Mouse (Mus musculus) lung, adult 2 months (tissue): ENCODE measurements at regions not wholly inside any gene's neighbourhood (a gene's known extent, or its start where the extent isn't known, plus 50 kb on each side); places are given as distances from the start of the nearest gene placed in this dataset.

ENCODE experiments used
- CTCF ChIP-seq: fragments of 200-500 bp; IDR thresholded peaks from 2 replicates; pipeline ENCODE4 v1.5.1; 2011; ENCODE audit warnings: mild to moderate bottlenecking, low read length, control low read depth; ENCODE audit not compliant: insufficient read depth
- POLR2A ChIP-seq: fragments of 200-500 bp; IDR thresholded peaks from 2 replicates; pipeline ENCODE4 v1.6.1; 2011; ENCODE audit warnings: low read depth, mild to moderate bottlenecking, control low read depth, low read length, borderline replicate concordance; ENCODE audit errors: extremely low read depth

- TF ChIP-seq CTCF, result no peak
- TF ChIP-seq POLR2A, result no peak
Measured at GRCm38 (mm10) chr9:30021981-30022380, 59.0 kb upstream of the Ntm start.
